Mouse (Mus musculus): ENCODE data around the gene Atp8a1. TPM values are rescaled to one million over a fixed set of nuclear protein-coding genes. Genes with fewer than 3 reads are reported as not detected.

The Atp8a1 gene
- polyA plus RNA-seq, 1 experiment from 2014 or later: 6.2 TPM

DNA sequence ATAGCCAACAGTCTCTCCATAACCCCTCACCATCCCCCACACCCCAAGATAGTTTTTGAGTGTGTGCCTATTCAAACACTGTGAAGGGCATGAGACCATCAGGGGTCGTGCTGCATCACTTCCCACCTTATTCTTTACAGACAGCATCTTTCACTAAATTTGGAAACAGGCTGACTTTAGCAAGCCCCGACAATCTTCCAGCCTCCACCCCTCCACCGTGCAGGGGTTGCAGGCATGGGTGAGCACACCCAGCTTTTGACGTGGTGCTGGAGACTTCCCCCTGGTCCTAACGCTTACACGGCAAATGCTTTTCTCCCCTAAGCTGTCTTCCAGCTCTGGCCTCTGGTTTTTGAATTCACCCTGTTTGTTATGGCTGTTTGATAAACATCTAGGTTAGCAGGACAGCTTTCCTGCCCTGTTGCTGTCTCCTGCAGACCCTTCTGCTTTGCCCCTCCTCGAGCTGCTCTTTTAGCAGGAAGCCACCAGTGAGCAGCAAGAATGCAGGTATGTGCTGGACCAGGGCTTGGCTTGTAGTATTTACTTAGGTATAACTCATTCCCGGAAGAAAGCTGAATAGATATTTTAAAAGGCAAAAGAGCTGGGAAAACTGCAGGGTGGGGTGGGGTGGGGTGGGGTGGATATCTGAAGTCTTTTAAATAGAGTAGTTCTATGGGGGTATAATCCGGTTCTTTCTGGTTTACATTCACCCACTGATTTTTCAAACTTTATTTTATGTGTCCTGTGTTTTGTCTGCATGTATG, 218.9 kb downstream of the Atp8a1 start:
- Histone ChIP-seq H3K9me3 (replicated peaks) (no peaks in the 10 kb centered on the region), H3K27me3 (no peaks in the 10 kb centered on the region), H3K4me3 (no peak overlapping the region), H3K27ac (no peak overlapping the region), H3K9ac (no peak overlapping the region), H3K4me2 (no peak overlapping the region), H3K4me1 (replicated peaks) (no peaks in the 10 kb centered on the region; the same call in none of the 2 replicates), H3K36me3 (no peaks in the 10 kb centered on the region)
- ATAC-seq (replicated peaks; ENCODE audit: insufficient number of reproducible peaks, insufficient read depth, low FRiP score, low read depth): no peak
- WGBS: 74% methylated on average over 9 of the region's 9 CpGs

DNA sequence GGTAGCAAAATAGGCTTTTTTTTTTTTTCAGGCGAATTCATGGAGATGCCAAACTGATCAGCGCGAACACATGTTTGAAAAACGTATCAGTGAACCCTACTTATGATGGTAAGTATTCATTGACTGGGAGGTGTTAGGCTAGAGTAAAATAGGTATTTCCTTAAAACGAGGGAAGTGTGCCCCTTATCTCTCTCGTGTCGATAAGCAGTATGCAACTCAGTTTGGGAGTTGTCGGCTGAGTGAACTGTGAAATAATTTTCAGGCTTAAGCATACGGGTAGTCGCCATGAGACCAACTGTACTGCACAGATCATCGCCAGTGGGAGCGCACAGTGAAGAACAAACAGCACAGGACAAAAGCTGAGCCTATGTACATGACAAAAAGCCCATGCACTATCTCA, 226.0 kb downstream of the Atp8a1 start:
- 70% methylated on average over 12 of the region's 12 CpGs for WGBS
- H3K4me2 ChIP-seq: no peak overlapping the region
- no peak overlapping the region for H3K9ac ChIP-seq
- no peaks in the 10 kb centered on the region for H3K9me3 ChIP-seq (replicated peaks)
- no peak overlapping the region for H3K4me3 ChIP-seq
- H3K27ac ChIP-seq: no peak overlapping the region
- H3K4me1 ChIP-seq (replicated peaks): no peaks in the 10 kb centered on the region
- H3K27me3 ChIP-seq: no peaks in the 10 kb centered on the region
- ATAC-seq (replicated peaks; ENCODE audit: insufficient number of reproducible peaks, insufficient read depth, low FRiP score, low read depth): no peak
- no peaks in the 10 kb centered on the region for H3K36me3 ChIP-seq

DNA sequence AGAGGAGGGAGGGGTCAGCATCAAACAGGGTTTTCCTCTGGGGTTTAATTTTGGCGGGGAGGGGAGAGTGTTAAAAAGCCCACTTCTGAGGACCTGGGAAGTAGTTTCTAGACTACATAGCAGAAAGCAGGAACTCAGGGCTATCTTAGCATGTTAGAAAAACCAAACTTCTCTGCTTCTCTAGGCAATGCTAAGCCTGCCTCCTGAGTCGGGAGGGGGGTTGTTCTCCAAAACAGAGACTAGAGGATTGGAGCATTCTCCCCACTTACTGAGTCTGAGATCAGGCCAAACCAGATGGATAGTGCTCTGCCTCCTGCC, 237.8 kb downstream of the Atp8a1 start:
- no peak overlapping the region for H3K27ac ChIP-seq
- peaks cover 23% of the 10 kb centered on the region for H3K4me1 ChIP-seq (replicated peaks)
- no peak for ATAC-seq (replicated peaks; ENCODE audit: insufficient number of reproducible peaks, insufficient read depth, low FRiP score, low read depth)
- no peak overlapping the region for H3K4me3 ChIP-seq
- peaks cover 67% of the 10 kb centered on the region for H3K27me3 ChIP-seq
- no peaks in the 10 kb centered on the region for H3K9me3 ChIP-seq (replicated peaks)
- H3K9ac ChIP-seq: no peak overlapping the region
- H3K4me2 ChIP-seq: peak overlapping the region; percentile 96; the same call in 1 of the 2 replicates
- H3K36me3 ChIP-seq: no peaks in the 10 kb centered on the region
- WGBS: 18% methylated on average over 2 of the region's 2 CpGs

DNA sequence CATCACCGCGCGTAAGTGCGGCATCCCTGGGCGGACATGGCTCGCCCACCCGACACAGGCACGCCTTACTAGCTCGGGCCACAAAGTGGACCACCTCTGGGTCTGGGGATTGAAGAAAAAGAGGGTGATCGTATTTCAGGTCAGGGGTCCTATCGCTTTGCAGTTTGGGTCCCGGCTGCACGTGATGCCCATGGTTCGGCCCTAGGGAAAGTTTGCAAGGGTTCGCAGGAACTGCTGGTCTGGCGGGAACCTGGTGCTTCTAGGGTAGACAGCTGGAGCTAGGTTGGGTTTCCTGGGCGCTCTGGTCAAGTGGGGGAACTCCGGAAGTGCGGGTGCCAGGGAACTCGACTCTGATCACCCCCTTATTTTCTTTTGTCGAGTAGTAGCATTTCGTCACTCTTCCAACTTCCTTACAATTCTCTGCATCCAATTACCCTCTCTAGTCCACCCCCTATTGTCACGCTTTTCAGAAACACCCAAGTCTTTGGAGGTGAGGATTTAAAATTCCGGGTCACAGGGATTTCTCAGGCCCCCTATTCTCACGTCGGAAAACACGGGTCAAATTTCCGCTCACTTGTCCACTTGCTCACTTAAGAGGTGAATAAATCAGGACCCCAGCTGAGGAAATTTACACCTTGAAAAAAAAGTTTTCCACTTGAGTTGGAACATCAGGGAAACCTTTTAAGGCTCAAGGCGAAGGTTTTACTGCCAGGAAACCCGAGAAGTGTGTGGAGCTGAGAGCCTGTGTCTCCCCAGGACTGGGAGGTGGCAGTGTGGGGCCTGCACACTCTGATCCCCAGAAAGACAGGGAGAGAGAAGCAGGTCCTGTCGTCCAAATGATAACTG, 238.3 kb downstream of the Atp8a1 start:
- peaks cover 23% of the 10 kb centered on the region for H3K4me1 ChIP-seq (replicated peaks)
- WGBS: 10% methylated on average over 31 of the region's 31 CpGs
- H3K27me3 ChIP-seq: peaks cover 72% of the 10 kb centered on the region
- H3K4me2 ChIP-seq: peak overlapping the region; percentile 96
- ATAC-seq (replicated peaks; ENCODE audit: insufficient number of reproducible peaks, insufficient read depth, low FRiP score, low read depth): no peak
- no peaks in the 10 kb centered on the region for H3K9me3 ChIP-seq (replicated peaks)
- peak overlapping the region; percentile 55 for H3K9ac ChIP-seq
- H3K4me3 ChIP-seq: peak overlapping the region; percentile 61
- H3K27ac ChIP-seq: no peak overlapping the region
- no peaks in the 10 kb centered on the region for H3K36me3 ChIP-seq

DNA sequence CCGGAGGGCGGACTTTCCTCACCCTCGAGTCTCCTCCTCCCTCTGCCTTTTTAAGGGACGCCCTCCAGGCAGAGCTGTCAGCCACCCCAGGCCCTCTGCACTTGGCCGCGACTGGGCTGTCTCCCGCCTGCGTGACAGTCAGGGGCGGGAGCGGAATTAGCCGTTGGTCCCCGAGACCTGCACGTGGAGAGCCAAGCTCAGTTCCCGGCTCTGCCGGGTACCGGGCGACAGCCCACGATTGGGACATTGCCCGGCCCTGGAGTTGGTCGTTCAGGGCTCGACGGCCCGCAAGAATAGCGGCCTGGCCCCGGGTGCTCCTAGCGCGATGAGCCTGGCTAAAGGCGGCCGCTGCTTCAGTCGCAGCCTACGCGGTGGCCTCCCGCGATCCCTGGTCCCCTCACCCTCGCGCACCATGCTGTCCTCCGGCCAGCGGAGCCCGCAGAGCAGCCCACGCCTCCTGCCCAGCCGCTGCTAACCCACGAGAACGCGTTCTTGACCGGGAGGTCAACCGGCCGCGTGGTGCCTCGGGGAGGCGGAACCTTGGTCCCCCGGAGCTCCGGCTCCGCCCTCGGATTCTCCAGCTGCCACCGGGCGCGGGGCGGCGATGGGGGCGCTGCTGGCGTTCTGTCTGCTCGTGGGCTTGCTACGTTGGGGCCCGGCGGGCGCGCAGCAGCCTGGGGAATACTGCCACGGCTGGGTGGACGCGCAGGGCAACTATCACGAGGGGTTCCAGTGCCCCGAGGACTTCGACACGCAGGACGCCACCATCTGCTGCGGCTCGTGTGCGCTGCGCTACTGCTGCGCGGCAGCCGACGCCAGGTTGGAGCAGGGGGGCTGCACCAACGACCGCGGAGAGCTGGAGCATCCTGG, 239.2 kb downstream of the Atp8a1 start, which contains the start of gene Shisa3:
Shisa3 (plus strand) TSS at position 79 of the 870 bp plus-strand sequence.
- peak; percentile 65 for ATAC-seq (replicated peaks; ENCODE audit: insufficient number of reproducible peaks, insufficient read depth, low FRiP score, low read depth)
- no peaks in the 10 kb centered on the region for H3K9me3 ChIP-seq (replicated peaks)
- peaks cover 23% of the 10 kb centered on the region for H3K4me1 ChIP-seq (replicated peaks)
- H3K27ac ChIP-seq: no peak within 1 kb of the TSS
- peak within 1 kb of the TSS; percentile 55 for H3K9ac ChIP-seq
- peak within 1 kb of the TSS; percentile 96 for H3K4me2 ChIP-seq
- no peaks in the 10 kb centered on the region for H3K36me3 ChIP-seq
- peaks cover 75% of the 10 kb centered on the region for H3K27me3 ChIP-seq
- WGBS: under 1% methylated on average over 86 of the region's 86 CpGs
- H3K4me3 ChIP-seq: peak within 1 kb of the TSS; percentile 61

DNA sequence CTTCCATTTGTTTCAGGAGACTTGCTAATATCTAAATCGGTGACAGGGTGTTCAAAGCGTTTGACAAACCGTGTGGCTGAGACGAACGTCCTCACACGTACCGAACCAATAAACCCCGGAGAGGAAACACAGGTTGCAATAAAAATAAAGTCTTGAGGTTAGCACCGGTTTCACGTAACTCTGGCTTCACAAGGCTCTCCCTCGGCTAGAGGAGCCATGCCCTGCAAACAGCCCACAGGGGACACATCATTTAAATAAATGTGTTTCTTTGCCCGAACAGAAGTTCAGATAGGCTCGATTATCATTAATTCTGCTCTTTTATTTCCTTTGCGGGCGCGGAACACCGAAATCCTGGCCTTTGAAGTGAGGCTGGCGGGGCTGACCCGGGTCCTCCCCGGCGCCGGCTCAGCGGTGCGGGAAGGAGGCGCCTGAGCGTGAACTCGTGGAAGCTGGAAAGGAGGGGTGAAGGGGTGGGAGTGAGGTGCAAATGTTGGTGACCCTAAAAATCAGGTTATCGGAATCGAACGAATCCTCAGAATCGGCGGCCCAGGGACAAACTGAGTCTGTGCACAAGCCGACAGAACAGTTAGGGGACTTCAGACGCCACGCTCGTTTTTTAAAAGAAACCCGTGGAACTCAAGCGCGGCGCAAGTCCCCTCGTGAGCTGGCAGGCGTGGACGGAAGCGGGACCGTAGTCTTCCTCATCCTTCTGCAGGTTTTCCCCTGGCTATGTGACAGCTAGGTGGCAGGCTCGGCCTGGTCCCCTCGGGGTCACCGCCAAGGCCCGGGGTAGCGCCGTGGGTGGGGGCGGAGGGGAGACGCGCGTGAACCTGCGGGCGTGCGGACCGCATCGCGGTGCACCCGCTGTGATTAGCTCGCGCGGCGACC, 240.1 kb downstream of the Atp8a1 start:
- no peaks in the 10 kb centered on the region for H3K36me3 ChIP-seq
- H3K4me1 ChIP-seq (replicated peaks): peaks cover 23% of the 10 kb centered on the region
- ATAC-seq (replicated peaks; ENCODE audit: insufficient number of reproducible peaks, insufficient read depth, low FRiP score, low read depth): no peak
- 2% methylated on average over 66 of the region's 66 CpGs for WGBS
- no peaks in the 10 kb centered on the region for H3K9me3 ChIP-seq (replicated peaks)
- peak overlapping the region; percentile 96 for H3K4me2 ChIP-seq
- no peak overlapping the region for H3K27ac ChIP-seq
- H3K9ac ChIP-seq: peak overlapping the region; percentile 55
- peaks cover 74% of the 10 kb centered on the region for H3K27me3 ChIP-seq
- peak overlapping the region; percentile 61 for H3K4me3 ChIP-seq

DNA sequence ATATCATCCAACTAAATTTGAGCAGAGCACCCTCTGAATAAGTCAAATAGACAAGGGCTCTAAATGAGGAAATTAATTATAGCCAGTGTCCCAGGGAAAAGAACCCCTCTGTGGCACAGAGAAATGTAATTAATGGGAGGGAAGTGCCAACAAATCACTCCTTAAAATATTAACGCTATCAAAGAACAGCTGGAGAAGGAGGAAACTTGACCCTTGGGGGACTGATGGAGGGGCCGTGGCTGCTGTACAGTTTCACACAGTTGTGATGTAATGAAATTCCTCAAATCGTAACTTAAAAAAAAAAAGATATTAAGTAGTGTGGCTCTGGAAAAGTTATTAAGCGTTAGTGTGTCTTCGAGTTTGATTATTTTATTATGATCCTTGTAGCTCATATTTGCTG, 241.3 kb downstream of the Atp8a1 start:
- H3K36me3 ChIP-seq: no peaks in the 10 kb centered on the region
- H3K4me3 ChIP-seq: no peak overlapping the region
- no peaks in the 10 kb centered on the region for H3K9me3 ChIP-seq (replicated peaks)
- H3K27ac ChIP-seq: no peak overlapping the region
- H3K9ac ChIP-seq: no peak overlapping the region
- H3K4me2 ChIP-seq: no peak overlapping the region
- peaks cover 68% of the 10 kb centered on the region for H3K27me3 ChIP-seq
- peaks cover 23% of the 10 kb centered on the region for H3K4me1 ChIP-seq (replicated peaks)
- 38% methylated on average over 5 of the region's 5 CpGs for WGBS
- no peak for ATAC-seq (replicated peaks; ENCODE audit: insufficient number of reproducible peaks, insufficient read depth, low FRiP score, low read depth)

DNA sequence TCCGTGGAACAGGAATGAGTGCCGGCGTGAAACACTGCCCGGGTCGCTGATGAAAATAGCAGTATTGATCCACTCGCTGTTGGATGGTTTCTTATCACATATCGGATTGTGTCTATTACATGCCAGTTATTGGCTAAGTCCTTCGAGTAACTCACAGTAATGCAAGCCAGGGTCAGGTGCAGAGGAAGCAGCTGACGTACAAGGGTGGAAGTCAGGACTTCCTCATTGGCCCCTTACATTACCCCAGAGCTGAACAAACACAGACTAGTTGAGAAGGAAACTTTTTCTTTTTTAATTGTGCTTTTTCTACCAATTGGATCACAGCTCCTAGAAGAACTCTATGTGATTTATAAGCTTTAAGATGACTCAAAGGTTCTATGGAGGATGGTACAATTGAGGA, 247.3 kb downstream of the Atp8a1 start:
- H3K4me3 ChIP-seq: no peak overlapping the region
- H3K9me3 ChIP-seq (replicated peaks): no peaks in the 10 kb centered on the region
- ATAC-seq (replicated peaks; ENCODE audit: insufficient number of reproducible peaks, insufficient read depth, low FRiP score, low read depth): no peak
- no peak overlapping the region for H3K4me2 ChIP-seq
- WGBS: 79% methylated on average over 9 of the region's 9 CpGs
- H3K27ac ChIP-seq: no peak overlapping the region
- no peak overlapping the region for H3K9ac ChIP-seq
- H3K4me1 ChIP-seq (replicated peaks): no peaks in the 10 kb centered on the region
- no peaks in the 10 kb centered on the region for H3K36me3 ChIP-seq
- peaks cover 20% of the 10 kb centered on the region for H3K27me3 ChIP-seq

DNA sequence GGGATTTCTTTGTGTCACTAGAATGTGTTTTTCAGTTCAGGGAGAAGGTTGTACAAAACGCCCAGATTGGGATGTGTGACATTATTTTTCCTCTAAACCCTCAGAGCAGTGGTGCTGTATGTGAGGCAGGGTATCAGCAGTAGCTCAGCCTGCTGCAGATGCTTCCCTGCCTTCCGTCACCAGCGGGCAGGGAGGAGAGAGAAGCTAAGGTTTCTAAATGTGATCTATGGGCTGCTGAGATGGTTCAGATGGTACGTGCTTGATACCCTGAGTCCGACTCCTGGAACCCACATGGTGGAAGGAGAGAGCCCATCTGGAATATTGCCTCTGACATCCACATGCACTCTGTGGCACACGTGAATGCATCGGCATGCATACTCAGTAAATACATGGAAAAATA, 251.6 kb downstream of the Atp8a1 start:
- Histone ChIP-seq H3K4me2 (no peak overlapping the region), H3K27me3 (no peaks in the 10 kb centered on the region), H3K9me3 (replicated peaks) (no peaks in the 10 kb centered on the region), H3K9ac (no peak overlapping the region), H3K4me1 (replicated peaks) (no peaks in the 10 kb centered on the region), H3K27ac (no peak overlapping the region), H3K36me3 (no peaks in the 10 kb centered on the region), H3K4me3 (no peak overlapping the region)
- ATAC-seq (replicated peaks; ENCODE audit: insufficient number of reproducible peaks, insufficient read depth, low FRiP score, low read depth): no peak
- WGBS: 66% methylated on average over 7 of the region's 7 CpGs

DNA sequence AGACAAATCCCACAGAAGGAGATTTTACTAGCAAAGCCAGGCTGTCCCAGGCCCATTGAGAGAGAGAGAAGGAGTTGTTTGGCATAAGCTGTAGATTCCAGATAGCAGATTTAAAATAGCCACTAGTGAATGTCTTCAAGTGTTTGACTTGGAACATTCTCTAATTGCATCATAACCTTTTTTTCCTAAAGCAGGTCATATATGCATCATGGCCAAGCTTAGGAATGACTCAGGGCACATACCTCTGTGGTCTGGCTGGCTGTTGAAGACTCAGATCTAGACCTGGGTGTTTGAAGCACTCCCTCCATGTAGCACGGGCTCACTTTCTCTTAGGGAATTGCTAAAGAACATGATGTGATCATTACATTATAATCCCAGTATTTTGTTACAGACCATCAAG, 252.2 kb downstream of the Atp8a1 start:
- Histone ChIP-seq H3K4me1 (replicated peaks) (no peaks in the 10 kb centered on the region), H3K27me3 (no peaks in the 10 kb centered on the region), H3K9me3 (replicated peaks) (no peaks in the 10 kb centered on the region), H3K4me3 (no peak overlapping the region), H3K36me3 (no peaks in the 10 kb centered on the region), H3K4me2 (no peak overlapping the region), H3K27ac (no peak overlapping the region), H3K9ac (no peak overlapping the region)
- peak; percentile 22; the same call in 1 of the 2 replicates for ATAC-seq (replicated peaks; ENCODE audit: insufficient number of reproducible peaks, insufficient read depth, low FRiP score, low read depth)
- WGBS: 55% methylated on average over 1 of the region's 1 CpGs
